In the genomic region with DNA sequence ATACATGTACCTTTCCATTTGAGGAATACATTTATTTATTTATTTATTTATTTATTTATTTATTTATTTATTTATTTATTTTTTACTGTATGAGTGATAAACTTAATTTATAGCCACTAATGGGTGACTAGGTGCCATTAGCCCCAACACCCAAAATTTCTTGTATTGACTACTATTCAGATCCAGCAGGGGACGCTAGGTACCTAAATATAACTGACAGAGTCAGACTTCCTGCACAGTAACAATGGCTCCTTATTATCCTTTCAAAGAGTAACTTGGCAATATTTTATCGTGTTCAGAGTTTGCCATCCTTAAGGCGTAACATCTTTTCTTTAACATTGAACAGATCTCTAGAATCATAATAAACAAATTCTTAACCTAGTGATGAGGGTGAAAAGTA, we compare ENCODE assay signal across 9 mouse cellular contexts.
DNase-seq lines count a peak whose midpoint lies in the region; ATAC-seq and TF ChIP-seq lines count a peak whose summit lies in the region.
"Had no signal": no experiment of that assay in that cellular context is flagged by ENCODE, and none has a peak within 500 bp of the region (broad histone marks: within the 10 kb centered on the region; RNA-seq: fewer than 3 reads in every experiment).

No protein-coding gene starts in this region.

- intact Hi-C loops in left cerebral cortex, adult 2 months (cut with DNase I): no loop called here
- intact Hi-C loops in left cerebral cortex, postnatal 36 days (cut with DNase I): no loop called here

- no peak overlapping the region for H3K27ac ChIP-seq in left cerebral cortex, adult 2 months
- H3K27ac ChIP-seq in layer of hippocampus, adult 2 months: no peak overlapping the region
- H3K27ac ChIP-seq: embryonic facial prominence, embryonic 13.5 days had no signal

- DNase-seq in adrenal gland, postnatal 14 days: peak; percentile 6
- DNase-seq in adrenal gland, postnatal 25 days: no peak
- no peak for DNase-seq in left cerebral cortex, adult 2 months (ENCODE audit: extremely low spot score in 1 of 2, low spot score in 2 of 2)
- DNase-seq in left cerebral cortex, postnatal 36 days (ENCODE audit: low spot score in 2 of 2): no peak
- peak; percentile 7 for DNase-seq in ES-CJ7 (ENCODE audit: low read depth, low spot score)
- DNase-seq in layer of hippocampus, adult 2 months (ENCODE audit: low spot score in 2 of 2): peak in 1 of 2 experiments; percentile 11
- DNase-seq in spleen, adult 12 weeks (ENCODE audit: low spot score): no peak

- ATAC-seq in megakaryocyte-erythroid progenitor cell, adult 5-6 weeks (replicated peaks; ENCODE audit: low FRiP score, low TSS enrichment, poor library complexity, severe bottlenecking): no peak

- no peak overlapping the region for H3K4me3 ChIP-seq in left cerebral cortex, adult 2 months
- no peak overlapping the region for H3K4me3 ChIP-seq in layer of hippocampus, adult 2 months
- H3K4me3 ChIP-seq: embryonic facial prominence, embryonic 13.5 days had no signal

- peak; percentile 50 for TF ChIP-seq CTCF in left cerebral cortex, adult 2 months (IDR thresholded peaks at IDR 0.05)
- TF ChIP-seq CTCF in layer of hippocampus, adult 2 months (conservative IDR thresholded peaks at IDR 0.05): peak; percentile 80

Comparison
In these comparisons a context has a peak if more than half of its experiments do, and no peak if none do; other contexts are left out.
1. DNase-seq: peak in adrenal gland, postnatal 14 days (single experiment) and ES-CJ7 (single experiment); none in adrenal gland, postnatal 25 days (single experiment), left cerebral cortex, adult 2 months (0 of 2), left cerebral cortex, postnatal 36 days (0 of 2) and spleen, adult 12 weeks (single experiment).